Mouse (Mus musculus) embryonic facial prominence, embryonic 15.5 days (tissue): ENCODE results near the gene Kat8. TPM values are rescaled to one million over a fixed set of nuclear protein-coding genes. Genes with fewer than 3 reads are reported as not detected.
A peak's percentile ranks its signal among the peaks of the same experiment; 100 is the strongest.
"Not testable (repeated sequence)": the region's sequence is repeated elsewhere in the genome, so short reads cannot be mapped to it uniquely, and the experiment has no call there.

Experiments used
- ATAC-seq: fragments of 200-750 bp; cut with Nextera tagmentation; 2 replicates; pipeline ENCODE4 v1.8.0; 2017; ENCODE audit warnings: low read depth, moderate TSS enrichment; ENCODE audit not compliant: insufficient number of reproducible peaks, low FRiP score, low TSS enrichment
- H3K27ac ChIP-seq: fragments of 300-500 bp; sonication (generic); replicated peaks from 2 replicates; pipeline ENCODE4 v1.5.1; 2015; ENCODE audit warnings: mild to moderate bottlenecking, inconsistent platforms
- H3K27me3 ChIP-seq: fragments of 300-500 bp; sonication (generic); 2 replicates; pipeline ENCODE4 v1.6.1; 2015; ENCODE audit warnings: inconsistent platforms
- H3K36me3 ChIP-seq: fragments of 300-500 bp; sonication (generic); 2 replicates; pipeline ENCODE4 v1.6.1; 2015; ENCODE audit warnings: mild to moderate bottlenecking, inconsistent platforms
- H3K4me1 ChIP-seq: fragments of 300-500 bp; sonication (generic); 2 replicates; pipeline ENCODE4 v1.6.1; 2015; ENCODE audit warnings: inconsistent platforms
- H3K4me2 ChIP-seq: fragments of 300-500 bp; sonication (generic); replicated peaks from 2 replicates; pipeline ENCODE4 v1.6.1; 2015; ENCODE audit warnings: mild to moderate bottlenecking, inconsistent platforms
- H3K4me3 ChIP-seq: fragments of 300-500 bp; sonication (generic); replicated peaks from 2 replicates; pipeline ENCODE4 v1.5.1; 2015; ENCODE audit warnings: mild to moderate bottlenecking, inconsistent platforms
- H3K9ac ChIP-seq: fragments of 300-500 bp; sonication (generic); 2 replicates; pipeline ENCODE4 v1.6.1; 2015; ENCODE audit warnings: inconsistent platforms
- H3K9me3 ChIP-seq: fragments of 300-500 bp; sonication (generic); replicated peaks from 2 replicates; pipeline ENCODE4 v1.6.1; 2016; ENCODE audit warnings: inconsistent platforms
- WGBS: fragments of 180-500 bp; shearing (Covaris S2); methylation state at CpG from one replicate; pipeline ENCODE4 v1.1.7; 2015; 5-methylcytosine and 5-hydroxymethylcytosine counted together
- polyA plus RNA-seq: library from polyadenylated mRNA; unstranded; fragments of >200 nt; fragmentation: Nextera tagmentation; extraction: Ambion mirVana; gene quantifications from 2 replicates; pipeline ENCODE4 v1.2.1, GENCODE M21; 2015

Kat8 gene
- polyA plus RNA-seq, 1 experiment from 2014 or later: 39.8 TPM

- H3K36me3 ChIP-seq: peaks cover 76% of the 10 kb centered on the region
Measured at GRCm38 (mm10) chr7:127880431-127880830, 31.9 kb upstream of the Kat8 start.

GRCm38 (mm10) chr7:127885951-127886350, 26.4 kb upstream of the Kat8 start:
- 35% methylated on average over 6 of the region's 6 CpGs for WGBS
- H3K27ac ChIP-seq: peak overlapping the region; percentile 6; the same call in 1 of the 2 replicates
- no peak overlapping the region for H3K9ac ChIP-seq
- ATAC-seq: no peak
- no peaks in the 10 kb centered on the region for H3K9me3 ChIP-seq
- peaks cover 37% of the 10 kb centered on the region for H3K4me1 ChIP-seq
- H3K4me2 ChIP-seq: no peak overlapping the region
- H3K27me3 ChIP-seq: no peaks in the 10 kb centered on the region
- H3K36me3 ChIP-seq: peaks cover 90% of the 10 kb centered on the region
- H3K4me3 ChIP-seq: no peak overlapping the region

More at GRCm38 (mm10) chr7:127880431-127880830, 31.9 kb upstream of the Kat8 start:
- WGBS: 84% methylated on average over 12 of the region's 12 CpGs
- H3K9ac ChIP-seq: no peak overlapping the region
- H3K4me2 ChIP-seq: no peak overlapping the region
- no peak overlapping the region for H3K4me3 ChIP-seq
- H3K27ac ChIP-seq: no peak overlapping the region
- ATAC-seq: no peak
- no peaks in the 10 kb centered on the region for H3K27me3 ChIP-seq
- no peaks in the 10 kb centered on the region for H3K9me3 ChIP-seq
- peaks cover 38% of the 10 kb centered on the region for H3K4me1 ChIP-seq

GRCm38 (mm10) chr7:127886551-127886950, 25.8 kb upstream of the Kat8 start:
- H3K4me1 ChIP-seq: peaks cover 37% of the 10 kb centered on the region
- H3K4me2 ChIP-seq: 0 out of 2 replicates have a peak overlapping the region, but pooled peaks have one; percentile 6
- H3K36me3 ChIP-seq: peaks cover 84% of the 10 kb centered on the region
- no peaks in the 10 kb centered on the region for H3K9me3 ChIP-seq
- WGBS: 87% methylated on average over 6 of the region's 6 CpGs
- peak overlapping the region; percentile 6; the same call in 1 of the 2 replicates for H3K27ac ChIP-seq
- no peak overlapping the region for H3K9ac ChIP-seq
- ATAC-seq: no peak
- H3K4me3 ChIP-seq: no peak overlapping the region
- no peaks in the 10 kb centered on the region for H3K27me3 ChIP-seq

- ATAC-seq: no peak
- Histone ChIP-seq H3K4me2 (0 out of 2 replicates have a peak overlapping the region, but pooled peaks have one; percentile 6), H3K27ac (no peak overlapping the region), H3K36me3 (peaks cover 78% of the 10 kb centered on the region), H3K9ac (no peak overlapping the region; the same call in 1 of the 2 replicates), H3K9me3 (no peaks in the 10 kb centered on the region), H3K4me3 (no peak overlapping the region), H3K27me3 (no peaks in the 10 kb centered on the region), H3K4me1 (peaks cover 37% of the 10 kb centered on the region)
- WGBS: 77% methylated on average over 8 of the region's 8 CpGs
Measured at GRCm38 (mm10) chr7:127887191-127887590, 25.1 kb upstream of the Kat8 start.

- no peak overlapping the region for H3K27ac ChIP-seq
- no peak overlapping the region for H3K4me2 ChIP-seq
- no peak overlapping the region for H3K9ac ChIP-seq
- no peak for ATAC-seq
- peaks cover 72% of the 10 kb centered on the region for H3K36me3 ChIP-seq
- no peaks in the 10 kb centered on the region for H3K9me3 ChIP-seq
- no peak overlapping the region for H3K4me3 ChIP-seq
- H3K27me3 ChIP-seq: no peaks in the 10 kb centered on the region
- 71% methylated on average over 3 of the region's 3 CpGs for WGBS
- peaks cover 31% of the 10 kb centered on the region for H3K4me1 ChIP-seq
Measured at GRCm38 (mm10) chr7:127887781-127888180, 24.5 kb upstream of the Kat8 start.

- Histone ChIP-seq H3K9me3 (no peaks in the 10 kb centered on the region), H3K27me3 (no peaks in the 10 kb centered on the region), H3K36me3 (peaks cover 69% of the 10 kb centered on the region), H3K9ac (no peak overlapping the region), H3K4me3 (no peak overlapping the region), H3K4me1 (peaks cover 23% of the 10 kb centered on the region), H3K4me2 (no peak overlapping the region), H3K27ac (no peak overlapping the region)
- ATAC-seq: no peak
- WGBS: 74% methylated on average over 3 of the region's 3 CpGs
Measured at GRCm38 (mm10) chr7:127888821-127889220, 23.5 kb upstream of the Kat8 start.

GRCm38 (mm10) chr7:127890798-127891197, 21.5 kb upstream of the Kat8 start, which contains the start of gene Prss53:
Prss53 (minus strand) TSS chr7:127890970.
- Histone ChIP-seq H3K4me2 (no peak within 1 kb of the TSS), H3K9me3 (no peaks in the 10 kb centered on the region), H3K27ac (0 out of 2 replicates have a peak within 1 kb of the TSS, but pooled peaks have one; percentile 17), H3K9ac (no peak within 1 kb of the TSS), H3K4me3 (no peak within 1 kb of the TSS), H3K27me3 (no peaks in the 10 kb centered on the region), H3K36me3 (peaks cover 51% of the 10 kb centered on the region), H3K4me1 (peaks cover 21% of the 10 kb centered on the region)
- 25% methylated on average over 4 of the region's 4 CpGs for WGBS
- ATAC-seq: no peak

- Histone ChIP-seq H3K9me3 (no peaks in the 10 kb centered on the region), H3K4me3 (peak overlapping the region; percentile 69), H3K36me3 (peaks cover 15% of the 10 kb centered on the region; the same call in 1 of the 2 replicates), H3K4me1 (peaks cover 14% of the 10 kb centered on the region), H3K4me2 (peak overlapping the region; percentile 77), H3K9ac (peak overlapping the region; percentile 63), H3K27me3 (no peaks in the 10 kb centered on the region), H3K27ac (peak overlapping the region; percentile 85; the same call in 1 of the 2 replicates)
- WGBS: 64% methylated on average over 5 of the region's 5 CpGs
- no peak for ATAC-seq
Measured at GRCm38 (mm10) chr7:127894480-127894879, 17.8 kb upstream of the Kat8 start.

- Histone ChIP-seq H3K4me3 (peak within 1 kb of the TSS; percentile 69), H3K27me3 (no peaks in the 10 kb centered on the region), H3K27ac (peak within 1 kb of the TSS; percentile 85), H3K36me3 (peaks cover 8% of the 10 kb centered on the region; the same call in 1 of the 2 replicates), H3K9ac (peak within 1 kb of the TSS; percentile 63), H3K4me2 (peak within 1 kb of the TSS; percentile 77), H3K4me1 (peaks cover 14% of the 10 kb centered on the region), H3K9me3 (no peaks in the 10 kb centered on the region)
- peak; percentile 94 for ATAC-seq
- under 1% methylated on average over 26 of the region's 26 CpGs for WGBS
Measured at GRCm38 (mm10) chr7:127895442-127895841, 16.9 kb upstream of the Kat8 start, which contains the start of the genes Gm21974 and Vkorc1. Gm21974 (minus strand) TSS chr7:127895454. Vkorc1 (minus strand) TSS chr7:127895617.

GRCm38 (mm10) chr7:127895891-127896290, 16.4 kb upstream of the Kat8 start:
- Histone ChIP-seq H3K4me1 (peaks cover 14% of the 10 kb centered on the region), H3K4me2 (peak overlapping the region; percentile 77), H3K27ac (peak overlapping the region; percentile 85; the same call in 1 of the 2 replicates), H3K4me3 (peak overlapping the region; percentile 69)
- not testable (repeated sequence) for H3K9ac ChIP-seq, H3K27me3 ChIP-seq, H3K36me3 ChIP-seq, H3K9me3 ChIP-seq
- WGBS: 64% methylated on average over 7 of the region's 7 CpGs
- peak; percentile 21; the same call in 1 of the 2 replicates for ATAC-seq

GRCm38 (mm10) chr7:127896384-127896783, 15.9 kb upstream of the Kat8 start:
- Histone ChIP-seq H3K4me1 (peaks cover 14% of the 10 kb centered on the region), H3K9ac (no peak overlapping the region), H3K27me3 (no peaks in the 10 kb centered on the region), H3K36me3 (peaks cover 8% of the 10 kb centered on the region; the same call in 1 of the 2 replicates), H3K4me2 (no peak overlapping the region), H3K9me3 (no peaks in the 10 kb centered on the region), H3K4me3 (no peak overlapping the region), H3K27ac (no peak overlapping the region)
- no peak for ATAC-seq
- WGBS: 59% methylated on average over 13 of the region's 13 CpGs

- H3K4me2 ChIP-seq: no peak overlapping the region
- no peaks in the 10 kb centered on the region for H3K9me3 ChIP-seq
- H3K4me1 ChIP-seq: peaks cover 14% of the 10 kb centered on the region
- peaks cover 8% of the 10 kb centered on the region; the same call in 1 of the 2 replicates for H3K36me3 ChIP-seq
- no peak overlapping the region for H3K27ac ChIP-seq
- no peak for ATAC-seq
- H3K4me3 ChIP-seq: no peak overlapping the region
- no peaks in the 10 kb centered on the region for H3K27me3 ChIP-seq
- 85% methylated on average over 7 of the region's 7 CpGs for WGBS
- no peak overlapping the region for H3K9ac ChIP-seq
Measured at GRCm38 (mm10) chr7:127897542-127897941, 14.8 kb upstream of the Kat8 start.
